Mouse (Mus musculus): ENCODE results near the gene Gm49450. TPM values are rescaled to one million over a fixed set of nuclear protein-coding genes. Genes with fewer than 3 reads are reported as not detected.
"Not testable (repeated sequence)": the region's sequence is repeated elsewhere in the genome, so short reads cannot be mapped to it uniquely, and the experiment has no call there.

The Gm49450 gene
- total RNA-seq, 4 experiments from 2014 or later: not detected

DNA sequence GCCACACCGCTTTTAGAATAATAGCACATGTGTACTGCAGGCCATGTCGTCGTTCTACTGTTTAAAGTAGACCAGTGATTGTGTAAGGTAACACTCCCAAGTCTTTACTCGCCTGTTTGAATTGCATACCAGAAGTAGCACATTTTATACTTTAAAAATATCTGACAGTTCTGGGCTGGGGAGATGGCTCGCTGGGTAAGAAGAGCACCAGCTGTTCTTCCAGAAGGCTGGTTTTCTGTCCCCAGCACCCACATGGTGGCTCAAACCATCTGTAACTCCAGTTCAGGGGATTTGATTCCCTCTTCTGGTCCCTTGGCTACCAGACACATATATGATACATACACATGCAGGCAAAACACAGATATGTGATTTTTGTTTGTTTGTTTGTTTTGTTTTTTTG, 4.1 kb upstream of the Gm49450 start:
- no peak for DNase-seq (ENCODE audit: low spot score in 2 of 2)

DNA sequence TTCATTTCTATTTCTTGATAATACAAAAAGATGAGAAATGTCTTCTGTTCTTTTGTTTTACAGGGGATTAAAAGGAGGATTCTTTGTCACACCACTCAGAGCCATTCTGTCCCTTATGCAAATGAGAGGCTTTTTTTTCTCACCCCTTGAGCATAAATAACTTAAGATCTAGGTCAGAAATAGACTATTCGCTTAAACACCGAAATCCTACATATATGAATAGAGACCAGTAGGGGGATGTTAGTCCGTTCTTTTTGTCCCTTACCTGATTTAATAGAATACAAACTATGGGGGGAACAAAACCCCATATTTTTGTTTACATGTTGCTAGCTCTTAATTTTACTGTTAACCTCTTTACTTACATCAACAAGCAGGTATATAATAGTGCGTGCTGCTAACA, 2.6 kb upstream of the Gm49450 start:
- no peak for DNase-seq (ENCODE audit: low spot score in 2 of 2)

DNA sequence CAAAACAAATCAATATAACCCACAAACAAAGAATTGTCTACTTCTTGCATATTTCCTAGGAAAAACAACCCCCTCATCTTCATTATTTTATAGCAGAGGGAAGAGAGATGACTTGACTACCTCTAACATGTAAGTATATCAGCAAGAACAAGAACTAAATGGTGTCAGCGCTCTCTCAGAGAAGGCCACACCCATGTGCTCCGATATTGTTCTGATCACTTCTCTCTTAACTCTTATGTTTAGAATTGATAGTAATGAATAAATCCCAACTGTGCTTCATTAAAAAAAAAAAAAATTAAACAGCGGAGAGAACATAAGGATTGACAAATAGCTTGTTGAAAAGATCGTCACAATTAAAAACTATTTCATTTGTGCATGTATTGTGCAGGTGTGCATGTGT, 2.0 kb upstream of the Gm49450 start:
- no peak for DNase-seq (ENCODE audit: low spot score in 2 of 2)

DNA sequence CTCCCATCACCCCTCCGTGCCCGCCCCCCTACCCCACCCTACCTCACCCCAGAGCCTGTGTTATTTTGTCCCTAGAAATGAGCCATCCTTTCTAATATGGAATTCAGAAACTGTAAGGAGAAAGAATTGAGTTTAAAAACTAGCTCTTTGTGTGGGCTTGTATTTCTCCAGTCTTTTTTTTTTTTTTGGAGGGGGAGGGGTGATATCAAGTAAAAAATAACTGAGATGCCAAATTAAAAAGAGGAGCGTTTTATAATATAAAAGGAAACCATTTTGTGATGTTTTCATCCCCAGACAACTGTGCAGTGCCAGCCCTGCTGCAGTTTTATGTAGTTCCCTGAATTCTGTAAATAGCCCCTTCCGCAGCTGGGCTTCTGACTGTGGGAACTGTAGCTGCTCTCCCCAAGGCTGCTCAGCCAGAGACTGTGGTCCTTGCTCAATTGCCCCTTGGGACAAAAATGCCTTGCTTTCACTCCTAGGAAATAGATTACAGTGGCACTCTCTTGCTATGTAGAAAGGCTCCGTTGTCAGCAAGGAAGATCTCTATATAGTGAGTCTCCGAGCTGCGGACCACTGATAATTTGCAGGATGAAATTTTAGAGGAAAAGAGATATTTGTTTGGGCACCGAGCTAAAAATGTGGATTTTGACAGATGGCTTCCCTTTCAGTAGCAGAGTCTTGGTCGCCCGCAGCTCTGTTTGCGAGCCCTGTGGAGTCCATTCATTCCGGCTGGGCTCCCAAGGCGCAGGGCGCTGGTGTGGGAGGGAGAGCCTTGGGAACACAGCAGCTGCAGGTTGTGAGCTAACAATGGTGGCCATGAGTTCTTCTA, 1.3 kb upstream of the Gm49450 start:
- DNase-seq (ENCODE audit: low spot score in 2 of 2): no peak

DNA sequence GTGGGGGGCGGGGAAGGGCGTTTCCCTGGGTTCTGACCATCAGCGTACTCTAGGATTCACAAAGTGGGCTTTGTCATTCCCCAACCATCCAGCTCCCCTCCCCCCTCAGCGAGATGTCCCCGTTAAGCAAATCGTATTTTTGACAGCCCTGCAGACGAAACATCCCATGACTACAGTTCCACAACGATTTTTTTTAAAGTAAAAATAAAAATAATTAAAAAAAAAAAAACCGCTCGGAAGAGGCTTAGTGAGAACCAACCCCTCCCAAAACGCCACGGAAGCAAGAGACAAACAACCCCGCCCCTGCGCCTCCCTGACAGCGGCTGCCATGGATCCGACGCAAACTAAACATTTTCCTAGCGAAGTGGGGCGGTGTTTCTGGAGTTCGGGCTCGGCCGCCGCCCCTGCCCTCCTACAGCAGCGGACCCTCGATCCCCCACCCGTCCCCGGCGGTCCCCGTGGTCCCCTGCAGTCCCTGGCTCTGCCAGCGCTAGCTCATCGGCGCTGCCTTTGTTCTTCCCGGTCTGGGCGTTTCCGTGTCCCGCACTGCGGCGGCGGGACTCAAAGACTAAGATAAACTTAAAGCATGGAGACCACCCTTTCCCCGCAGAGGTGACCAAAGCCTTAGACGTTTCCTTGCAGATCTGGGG, 475 bp downstream of the Gm49450 start:
- peak in 1 of 2 experiments; percentile 52 for DNase-seq (ENCODE audit: low spot score in 2 of 2)

DNA sequence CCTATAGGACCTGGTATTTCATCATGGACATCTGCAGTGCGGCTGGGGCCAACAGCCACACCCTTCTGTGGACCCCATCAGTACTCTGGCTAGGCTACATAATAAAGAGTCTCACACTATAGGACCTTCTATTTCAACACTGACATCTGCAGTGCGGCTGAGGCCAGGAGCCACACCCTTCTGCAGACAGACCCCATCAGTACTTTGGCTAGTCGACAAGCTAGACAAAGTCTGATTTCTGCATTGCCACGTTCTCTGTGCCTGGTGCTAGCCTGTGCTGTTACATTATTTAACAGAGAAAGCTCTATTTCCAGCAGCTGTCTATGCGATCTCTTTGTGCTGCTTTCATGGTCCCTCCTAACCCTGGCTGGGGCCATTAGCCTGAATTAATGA, 1.3 kb downstream of the Gm49450 start:
- DNase-seq (ENCODE audit: low spot score in 2 of 2): peak in 1 of 2 experiments; percentile 35

DNA sequence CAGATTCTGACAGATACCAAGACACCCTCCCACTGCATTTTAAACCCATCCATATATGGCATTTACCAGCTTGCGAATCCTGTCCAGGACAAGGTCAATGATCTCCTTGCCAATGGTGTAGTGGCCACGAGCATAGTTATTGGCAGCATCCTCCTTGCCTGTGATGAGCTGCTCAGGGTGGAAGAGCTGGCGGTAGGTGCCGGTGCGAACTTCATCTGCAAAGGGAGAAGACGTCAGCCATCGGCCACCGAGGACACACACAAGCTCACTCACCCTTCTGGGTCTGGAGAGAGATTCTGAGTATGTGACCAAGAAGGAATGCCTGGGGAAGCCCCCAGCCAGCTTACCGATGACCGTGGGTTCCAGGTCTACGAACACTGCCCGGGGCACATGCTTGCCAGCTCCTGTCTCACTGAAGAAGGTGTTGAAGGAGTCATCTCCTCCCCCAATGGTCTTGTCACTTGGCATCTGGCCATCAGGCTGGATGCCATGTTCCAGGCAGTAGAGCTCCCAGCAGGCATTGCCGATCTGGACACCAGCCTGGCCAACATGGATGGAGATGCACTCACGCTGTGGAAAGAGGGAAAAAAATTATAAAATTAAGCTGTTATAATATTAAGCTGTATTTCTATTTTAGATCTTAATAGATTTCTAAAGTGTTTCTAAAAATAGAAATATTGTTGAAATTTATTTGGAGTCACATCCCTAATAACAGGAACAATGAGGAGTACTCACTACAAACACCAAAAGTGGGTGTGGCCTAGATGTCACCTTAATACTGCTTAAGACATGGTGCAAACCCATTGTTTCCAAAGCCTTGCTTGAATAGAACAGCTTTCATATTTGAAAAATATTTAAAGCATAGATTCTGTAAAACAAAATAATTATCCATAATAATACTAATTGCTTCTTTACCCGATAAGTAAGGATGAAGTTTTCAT, 2.0 kb downstream of the Gm49450 start:
- not testable (repeated sequence) for DNase-seq (ENCODE audit: low spot score in 2 of 2)

DNA sequence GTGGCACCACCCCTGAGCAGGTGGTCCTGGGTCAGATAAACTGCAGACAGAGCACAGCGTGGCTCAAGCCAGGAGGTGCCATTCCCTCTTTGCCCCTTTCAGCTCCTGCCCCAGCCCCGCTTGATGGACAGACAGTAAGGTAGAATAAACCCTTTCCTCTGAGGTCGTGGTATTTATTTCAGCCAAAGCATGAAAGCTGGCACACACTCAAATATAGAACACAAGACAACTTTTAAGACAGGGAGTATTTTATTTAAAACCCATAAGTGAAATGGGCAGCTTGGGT, 3.8 kb downstream of the Gm49450 start:
- no peak for DNase-seq (ENCODE audit: low spot score in 2 of 2)

DNA sequence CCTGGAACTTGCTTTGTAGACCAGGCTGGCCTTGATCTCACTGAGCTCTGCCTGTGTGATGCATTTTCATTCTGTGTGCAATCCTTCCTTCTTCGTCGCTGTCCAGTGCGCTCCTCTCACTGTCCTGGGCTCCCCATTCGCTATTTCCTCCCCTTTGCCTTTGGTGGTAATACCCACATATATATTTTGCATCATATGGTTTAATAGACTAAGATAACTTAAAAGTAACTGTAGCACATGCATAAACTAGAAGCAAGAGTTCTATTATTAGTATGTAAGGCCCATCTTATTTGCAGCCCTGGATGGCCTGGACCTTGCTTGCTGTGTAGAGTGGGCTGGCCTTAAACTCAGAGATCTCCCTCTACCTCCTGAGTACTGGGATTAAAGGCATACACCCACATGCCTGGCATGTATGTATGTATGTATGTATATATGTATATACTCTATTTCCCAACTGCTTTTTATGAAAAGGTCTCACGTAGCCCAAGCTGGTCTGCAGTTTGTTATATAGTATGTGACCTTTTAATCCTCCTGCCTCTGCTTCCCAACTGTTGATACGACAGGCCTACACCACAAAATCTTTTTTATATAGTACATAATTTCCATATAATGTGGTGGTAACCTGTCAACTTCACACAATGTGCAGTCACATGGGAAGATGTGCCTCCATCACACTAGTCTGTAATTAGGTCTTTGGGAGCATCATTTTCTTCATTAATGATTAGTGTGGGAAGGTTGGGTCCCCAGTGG, 4.3 kb downstream of the Gm49450 start:
- DNase-seq (ENCODE audit: low spot score in 2 of 2): no peak

DNA sequence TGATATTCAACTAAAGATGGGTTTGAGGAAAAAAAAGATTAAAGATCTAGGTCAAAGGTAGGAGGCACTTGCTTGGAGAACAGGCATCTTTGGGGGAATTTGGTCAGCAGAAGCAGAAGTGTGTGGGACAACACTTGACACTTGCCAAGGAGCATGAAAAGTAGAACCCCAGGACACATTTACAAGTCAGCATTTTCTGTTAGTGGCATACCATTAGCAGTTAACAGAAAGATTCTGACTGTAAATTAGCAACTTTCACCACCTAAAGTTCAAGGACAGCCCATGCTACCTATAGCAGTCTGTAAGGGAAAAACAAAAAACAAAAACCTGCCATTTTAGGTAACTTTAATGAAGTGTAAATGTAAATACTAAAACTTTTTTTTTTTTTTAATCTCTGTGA, 5.0 kb downstream of the Gm49450 start:
- DNase-seq (ENCODE audit: low spot score in 2 of 2): no peak

DNA sequence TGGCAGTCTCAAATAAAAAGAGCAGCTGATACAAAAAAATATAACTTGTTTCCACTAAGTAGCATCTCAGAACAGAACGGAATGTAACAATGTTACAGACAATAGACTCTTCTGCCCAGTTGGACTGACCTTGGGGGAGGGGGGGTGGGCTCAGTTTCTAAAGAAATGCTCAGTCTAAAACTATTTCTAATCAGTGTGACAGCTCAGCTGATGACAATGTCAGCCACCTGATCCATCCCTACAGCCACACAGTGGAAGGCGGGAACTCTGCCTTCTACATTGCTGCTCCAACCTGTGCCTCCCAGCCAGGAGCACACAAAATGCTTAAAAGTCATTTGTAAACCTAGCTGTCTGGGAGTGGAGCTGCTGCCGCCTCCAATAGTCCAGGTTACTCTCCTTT, 5.5 kb downstream of the Gm49450 start:
- no peak for DNase-seq (ENCODE audit: low spot score in 2 of 2)

DNA sequence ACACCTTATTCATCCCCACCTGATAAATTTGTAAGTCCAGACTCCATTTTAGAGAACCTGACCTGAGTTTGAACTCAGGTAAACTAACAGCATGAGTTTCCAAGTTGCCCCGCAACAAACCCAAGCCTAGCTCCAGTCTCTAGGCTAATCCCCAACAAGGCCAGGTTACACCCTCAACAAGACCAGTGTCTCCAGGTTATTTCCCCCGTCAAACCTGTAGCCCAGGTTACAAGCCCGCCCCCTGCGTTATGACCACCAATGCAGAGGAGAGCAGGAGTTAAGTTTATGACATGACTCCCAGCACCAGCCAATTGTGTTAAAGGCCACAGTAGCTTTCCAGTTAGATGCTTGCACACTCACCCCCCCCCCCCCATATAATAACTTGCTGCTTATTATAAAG, 10.2 kb downstream of the Gm49450 start:
- DNase-seq (ENCODE audit: low spot score in 2 of 2): no peak

DNA sequence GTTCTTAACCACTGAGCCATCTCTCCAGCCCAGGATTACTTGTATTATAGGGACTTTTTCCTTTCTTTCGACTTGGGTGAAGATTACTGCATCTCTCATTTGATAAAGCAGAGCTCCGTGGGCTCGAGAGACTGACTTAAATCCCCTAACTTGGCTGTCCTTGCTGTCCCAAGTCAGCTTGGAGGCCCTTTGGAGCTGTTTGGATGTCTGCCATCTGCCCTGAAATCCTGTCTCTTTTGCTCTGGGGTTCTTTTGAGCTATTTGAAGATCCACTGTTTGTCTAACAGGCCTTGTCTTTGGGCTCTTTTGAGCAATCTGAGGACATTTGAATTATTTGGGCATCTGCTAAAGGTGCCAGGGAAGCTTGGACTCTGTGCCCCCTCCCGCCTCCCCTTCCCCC, 11.3 kb downstream of the Gm49450 start:
- DNase-seq (ENCODE audit: low spot score in 2 of 2): no peak

DNA sequence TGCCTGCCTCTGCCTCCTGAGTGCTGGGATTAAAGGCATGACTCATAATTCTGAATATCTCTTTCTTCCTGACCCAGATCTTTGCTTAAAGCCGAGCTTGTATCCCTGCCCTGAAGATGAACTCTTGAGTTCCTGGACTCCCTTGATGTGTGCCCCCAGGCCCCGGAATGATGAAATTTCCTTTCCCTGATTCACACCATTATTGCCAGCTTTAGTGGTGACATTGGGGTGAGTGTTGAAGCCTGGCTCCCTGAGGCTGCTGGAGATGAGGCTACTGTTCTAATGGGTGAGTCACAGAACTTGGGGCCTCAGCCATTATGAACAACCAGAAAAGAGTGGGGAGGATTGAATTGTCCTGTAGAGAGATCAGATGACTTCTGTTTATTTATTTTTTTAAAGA, 11.8 kb downstream of the Gm49450 start:
- no peak for DNase-seq (ENCODE audit: low spot score in 2 of 2)

DNA sequence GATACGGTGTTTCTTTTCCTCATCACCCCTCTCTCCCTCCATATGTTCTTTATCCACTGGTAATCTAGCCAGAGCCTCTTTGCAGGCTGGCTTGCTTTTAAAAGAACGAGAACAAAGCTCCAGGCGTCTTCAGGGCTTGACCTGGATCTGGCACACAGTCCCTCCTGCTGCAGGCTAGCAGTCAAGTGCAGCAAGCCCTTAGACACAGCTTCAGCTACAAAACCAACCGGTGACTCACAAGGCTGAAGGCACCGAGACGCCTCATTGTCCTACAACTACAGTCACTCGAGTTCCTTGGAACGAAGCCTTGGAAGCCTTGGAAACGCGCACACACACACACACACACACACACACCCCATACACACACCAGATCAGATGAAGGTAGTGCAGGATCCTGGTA, 12.5 kb downstream of the Gm49450 start:
- DNase-seq (ENCODE audit: low spot score in 2 of 2): no peak

DNA sequence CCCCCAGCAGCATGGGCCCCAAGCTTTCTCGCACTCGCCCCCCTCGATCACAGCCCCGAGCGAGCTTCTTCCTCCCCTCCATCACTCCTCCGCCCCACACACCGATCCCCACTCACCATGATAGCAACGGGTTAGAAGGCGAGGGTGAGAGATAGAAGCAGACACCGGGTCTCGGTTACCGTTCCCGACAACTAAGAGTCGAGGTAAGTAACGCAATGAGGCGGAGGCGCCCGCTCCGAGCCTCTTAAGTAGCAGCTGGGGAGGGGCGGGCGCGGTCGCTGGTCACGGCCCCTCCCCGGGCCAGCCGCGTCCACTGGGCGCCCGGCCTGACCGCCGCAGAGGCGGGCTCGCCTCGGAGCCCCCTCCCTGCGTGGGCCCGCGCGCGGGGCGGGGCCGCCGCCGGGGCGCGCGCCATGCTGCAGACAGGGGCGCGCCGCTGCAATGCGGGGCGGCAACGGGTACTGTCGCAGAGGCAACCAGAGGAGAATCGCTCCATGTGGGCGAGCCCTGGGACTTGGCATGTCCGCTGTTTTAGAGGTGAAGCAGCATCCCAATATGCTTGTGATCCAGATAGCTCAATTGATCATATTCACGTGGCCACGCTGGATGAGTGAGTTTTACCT, 19.0 kb downstream of the Gm49450 start, which contains the start of gene Tuba1b:
Gene Tuba1b, minus strand, starts transcription at position 349 of the 623 bp plus-strand sequence.
- DNase-seq (ENCODE audit: low spot score in 2 of 2): peak; percentile 84 to 95

DNA sequence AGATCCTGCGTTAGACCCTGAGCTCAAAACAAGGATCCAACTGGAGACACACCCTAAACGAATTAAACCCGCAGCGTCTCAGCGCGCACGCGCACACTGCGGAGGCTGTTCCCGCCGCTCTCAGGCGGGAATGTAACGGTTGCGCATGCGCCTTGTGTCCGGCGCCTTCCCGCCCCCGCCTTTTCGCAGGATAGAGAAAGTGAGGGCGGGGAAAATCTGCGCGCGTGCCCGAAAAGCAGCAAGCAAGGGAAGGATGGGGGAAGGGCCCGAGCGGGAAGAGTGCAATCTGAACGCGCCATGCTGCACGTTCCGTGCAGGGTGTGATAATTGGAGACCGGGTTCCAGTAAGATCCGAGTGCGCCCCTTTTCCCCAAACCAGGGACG, 19.5 kb downstream of the Gm49450 start:
- peak; percentile 84 to 94 for DNase-seq (ENCODE audit: low spot score in 2 of 2)

DNA sequence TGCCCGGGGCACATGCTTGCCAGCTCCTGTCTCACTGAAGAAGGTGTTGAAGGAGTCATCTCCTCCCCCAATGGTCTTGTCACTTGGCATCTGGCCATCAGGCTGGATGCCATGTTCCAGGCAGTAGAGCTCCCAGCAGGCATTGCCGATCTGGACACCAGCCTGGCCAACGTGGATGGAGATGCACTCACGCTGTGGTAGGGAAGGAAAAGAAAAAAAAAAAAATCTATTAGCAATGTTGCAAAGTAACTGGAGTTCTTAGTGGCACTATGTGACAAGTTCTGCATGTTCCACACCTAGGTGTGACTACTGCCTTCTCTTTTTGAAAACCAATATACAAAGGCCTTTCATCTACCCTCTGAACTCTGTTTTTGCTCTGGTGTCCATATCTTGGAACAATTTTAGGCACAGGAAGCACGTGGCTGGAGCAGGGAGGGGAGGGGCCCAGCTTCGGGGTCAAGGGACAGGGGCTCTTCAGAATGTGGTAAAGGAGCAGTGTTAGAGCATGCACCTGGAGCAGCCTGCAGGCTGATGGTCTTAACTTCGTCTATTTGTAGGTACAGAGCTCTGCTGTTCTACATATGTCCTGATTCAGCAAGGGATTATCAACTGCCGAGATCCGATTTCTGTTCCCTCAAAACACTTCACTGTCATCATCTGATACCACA, 20.2 kb downstream of the Gm49450 start:
- DNase-seq (ENCODE audit: low spot score in 2 of 2): not testable (repeated sequence)

DNA sequence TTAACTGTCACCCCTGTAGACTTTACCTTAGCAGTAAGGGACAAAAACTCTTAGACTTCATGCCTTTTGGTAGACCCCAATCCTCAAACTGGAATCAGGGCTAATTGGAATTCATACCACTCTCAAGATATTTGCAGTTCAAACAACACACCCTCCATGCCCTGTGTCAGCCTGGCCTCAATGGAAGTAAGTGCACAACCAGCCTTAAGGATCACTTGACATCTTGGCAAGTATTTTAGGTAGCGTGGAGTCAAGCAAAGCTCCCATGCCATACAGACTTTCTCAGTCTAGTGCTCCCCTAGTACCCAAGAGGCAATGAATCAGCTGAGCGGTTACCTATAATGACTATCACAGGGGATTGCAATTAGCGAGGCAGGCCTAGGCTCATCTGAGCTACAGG, 22.4 kb downstream of the Gm49450 start:
- DNase-seq (ENCODE audit: low spot score in 2 of 2): no peak

DNA sequence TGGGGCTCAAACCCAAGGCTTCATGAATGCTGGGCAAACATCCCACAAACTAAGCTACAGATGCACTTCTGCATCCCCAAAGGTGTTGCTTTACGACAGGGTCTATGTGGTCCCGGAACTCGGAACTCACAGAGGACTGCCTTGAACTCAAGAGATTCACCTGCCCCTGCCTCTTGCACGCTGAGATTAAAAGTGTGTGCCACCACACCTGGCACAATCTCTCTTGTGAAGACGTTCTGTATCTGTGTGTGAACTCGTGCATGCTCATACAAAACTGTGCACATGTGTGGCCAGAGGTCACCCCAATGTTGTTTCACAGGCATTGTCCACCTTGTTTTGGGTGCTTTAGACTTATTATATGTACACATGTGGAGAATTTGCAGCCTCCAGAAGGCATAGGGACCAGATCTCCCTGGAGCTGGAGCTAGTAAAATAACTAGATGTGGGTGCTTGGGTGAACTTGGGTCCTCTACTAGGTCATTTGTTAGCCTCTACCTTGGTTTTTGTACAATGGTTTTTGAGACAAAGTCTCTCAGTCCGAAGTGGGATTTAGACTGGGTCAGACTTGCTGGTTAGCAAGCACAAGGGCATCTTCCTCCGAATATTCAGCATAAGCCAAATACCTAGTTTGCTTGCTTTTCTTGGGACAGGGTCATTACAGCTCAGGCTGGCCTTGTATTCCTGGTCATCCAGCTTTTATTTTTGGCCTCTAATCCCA, 23.2 kb downstream of the Gm49450 start:
- no peak for DNase-seq (ENCODE audit: low spot score in 2 of 2)
